Mouse (Mus musculus): ENCODE measurements at regions not wholly inside any gene's neighbourhood (a gene's known extent, or its start where the extent isn't known, plus 50 kb on each side); places are given as distances from the start of the nearest gene placed in this dataset.

DNA sequence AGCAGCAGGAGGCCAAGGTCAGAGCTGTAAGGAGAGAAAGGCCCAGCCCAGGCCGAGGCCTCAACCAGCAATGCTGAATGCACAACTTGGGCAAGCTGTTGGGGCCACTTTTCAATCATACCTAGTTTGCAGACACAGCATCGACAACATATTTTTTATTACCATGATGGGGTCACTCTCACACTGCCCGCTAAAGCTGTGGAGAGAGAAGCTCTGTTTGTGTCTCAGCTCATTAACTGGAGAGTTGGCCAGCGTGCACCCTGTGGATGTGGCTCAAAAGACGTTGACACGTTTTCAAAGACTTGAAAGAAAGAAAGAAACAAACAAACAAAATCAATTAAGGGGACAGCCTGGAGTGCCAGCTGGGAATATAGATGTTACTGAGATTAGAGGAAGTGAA, 217.4 kb upstream of the Tle3 start:
- no peak overlapping the region for H3K4me2 ChIP-seq (ENCODE audit: insufficient read depth, low read depth, poor library complexity, severe bottlenecking)
- no peak overlapping the region for H3K9ac ChIP-seq (ENCODE audit: insufficient read depth, low read depth)
- H3K36me3 ChIP-seq (replicated peaks in 1 of 2; ENCODE audit: control insufficient read depth in 1 of 2, insufficient read depth in 1 of 2, low read length in 1 of 2) = no peaks in the 10 kb centered on the region
- in situ Hi-C loops (cut with MboI; ENCODE audit: low pct_ligation_motif_present, low pct_unique_long_range_greater_than_20kb, low sequenced_read_pairs) = no loop called here
- TF ChIP-seq ETS1 (conservative IDR thresholded peaks at IDR 0.05; ENCODE audit: low read depth, low read length) = no peak
- TF ChIP-seq BHLHE40 (IDR thresholded peaks at IDR 0.05; ENCODE audit: low read depth, low read length) = no peak
- no peak for TF ChIP-seq JUND (conservative IDR thresholded peaks at IDR 0.05; ENCODE audit: low read depth, low read length)
- TF ChIP-seq CHD2 (IDR thresholded peaks at IDR 0.05; ENCODE audit: low read length) = no peak
- no peak for TF ChIP-seq IRF4 (IDR thresholded peaks at IDR 0.05; ENCODE audit: low read depth, low read length)
- TF ChIP-seq POLR2AphosphoS2 (IDR thresholded peaks at IDR 0.05; ENCODE audit: low read depth, low read length) = no peak
- TF ChIP-seq ZC3H11A (IDR thresholded peaks at IDR 0.05; ENCODE audit: low read depth, low read length) = no peak
- no peak for TF ChIP-seq CTCF (conservative IDR thresholded peaks at IDR 0.05 in 1 of 2, IDR thresholded peaks at IDR 0.05 in 1 of 2; ENCODE audit: low read depth in 2 of 2, low read length in 2 of 2)
- TF ChIP-seq MAZ (IDR thresholded peaks at IDR 0.05; ENCODE audit: low read depth, low read length) = no peak
- TF ChIP-seq MYC (IDR thresholded peaks at IDR 0.05; ENCODE audit: low read depth, low read length) = no peak
- TF ChIP-seq ELF1 (IDR thresholded peaks at IDR 0.05; ENCODE audit: low read depth, low read length) = no peak
- TF ChIP-seq SIN3A (IDR thresholded peaks at IDR 0.05; ENCODE audit: low read length) = no peak
- no peak for TF ChIP-seq POLR2A (IDR thresholded peaks at IDR 0.05; ENCODE audit: low read depth, low read length)
- peaks cover 0 to 14% of the 10 kb centered on the region in 2 experiments; a peak in 1 of 4 replicates for H3K4me1 ChIP-seq (ENCODE audit: control insufficient read depth in 1 of 2, insufficient read depth in 2 of 2)
- dilution Hi-C loops (cut with MboI; ENCODE audit: extremely low pct_ligation_motif_present, extremely low pct_unique_long_range_greater_than_20kb, low sequenced_read_pairs) = no loop called here
- H3K27me3 ChIP-seq (replicated peaks) = peaks cover 5% of the 10 kb centered on the region
- DNase-seq (ENCODE audit: extremely low read depth) = no peak
- H3K79me2 ChIP-seq (replicated peaks; ENCODE audit: control insufficient read depth, extremely low read depth, insufficient read depth, poor library complexity, severe bottlenecking) = no peaks in the 10 kb centered on the region
- no peak overlapping the region for H3K27ac ChIP-seq (ENCODE audit: insufficient read depth, low read depth)
- peaks cover 13% of the 10 kb centered on the region for H3K9me3 ChIP-seq (replicated peaks; ENCODE audit: low read length)
- no peak overlapping the region for H3K4me3 ChIP-seq (replicated peaks in 1 of 3; ENCODE audit: low read depth in 2 of 3, low read length in 2 of 3, poor library complexity in 1 of 3)

GRCm38 (mm10) chr9:61155851-61156250, 216.3 kb upstream of the Tle3 start:
- DNase-seq (ENCODE audit: extremely low read depth) = no peak
- Histone ChIP-seq H3K36me3 (replicated peaks in 1 of 2; ENCODE audit: control insufficient read depth in 1 of 2, insufficient read depth in 1 of 2, low read length in 1 of 2) (no peaks in the 10 kb centered on the region), H3K4me1 (ENCODE audit: control insufficient read depth in 1 of 2, insufficient read depth in 2 of 2) (peaks cover 0 to 3% of the 10 kb centered on the region in 2 experiments; a peak in 1 of 4 replicates), H3K4me3 (replicated peaks in 1 of 3; ENCODE audit: low read depth in 2 of 3, low read length in 2 of 3, poor library complexity in 1 of 3) (no peak overlapping the region), H3K4me2 (ENCODE audit: insufficient read depth, low read depth, poor library complexity, severe bottlenecking) (no peak overlapping the region), H3K9me3 (replicated peaks; ENCODE audit: low read length) (peaks cover 11% of the 10 kb centered on the region), H3K79me2 (replicated peaks; ENCODE audit: control insufficient read depth, extremely low read depth, insufficient read depth, poor library complexity, severe bottlenecking) (no peaks in the 10 kb centered on the region), H3K27ac (ENCODE audit: insufficient read depth, low read depth) (no peak overlapping the region), H3K9ac (ENCODE audit: insufficient read depth, low read depth) (no peak overlapping the region), H3K27me3 (replicated peaks) (peaks cover 5% of the 10 kb centered on the region)
- TF ChIP-seq HCFC1 (IDR thresholded peaks at IDR 0.05; ENCODE audit: low read depth, low read length) (no peak), USF1 (IDR thresholded peaks at IDR 0.05; ENCODE audit: low read depth, low read length) (no peak), TBP (conservative IDR thresholded peaks at IDR 0.05; ENCODE audit: low read depth, low read length) (no peak), CHD1 (IDR thresholded peaks at IDR 0.05; ENCODE audit: low read depth, low read length) (no peak), ZKSCAN1 (IDR thresholded peaks at IDR 0.05; ENCODE audit: borderline replicate concordance, low read depth, low read length) (no peak), KAT2A (IDR thresholded peaks at IDR 0.05; ENCODE audit: insufficient replicate concordance, low read length) (no peak), TCF12 (IDR thresholded peaks at IDR 0.05; ENCODE audit: low read depth, low read length) (no peak), ZNF384 (IDR thresholded peaks at IDR 0.05; ENCODE audit: low read depth, low read length) (no peak), ELF1 (IDR thresholded peaks at IDR 0.05; ENCODE audit: low read depth, low read length) (no peak), MAZ (IDR thresholded peaks at IDR 0.05; ENCODE audit: low read depth, low read length) (no peak), ZMIZ1 (IDR thresholded peaks at IDR 0.05; ENCODE audit: low read depth, low read length) (no peak), SMC3 (IDR thresholded peaks at IDR 0.05; ENCODE audit: low read depth, low read length) (no peak), NRF1 (IDR thresholded peaks at IDR 0.05; ENCODE audit: low read depth, low read length) (no peak), RAD21 (IDR thresholded peaks at IDR 0.05; ENCODE audit: low read depth, low read length) (no peak)
- dilution Hi-C loops (cut with MboI; ENCODE audit: extremely low pct_ligation_motif_present, extremely low pct_unique_long_range_greater_than_20kb, low sequenced_read_pairs) (no loop called here), in situ Hi-C loops (cut with MboI; ENCODE audit: low pct_ligation_motif_present, low pct_unique_long_range_greater_than_20kb, low sequenced_read_pairs) (no loop called here)
